Comparison of ENCODE assay signal across 8 mouse cellular contexts in the genomic region with DNA sequence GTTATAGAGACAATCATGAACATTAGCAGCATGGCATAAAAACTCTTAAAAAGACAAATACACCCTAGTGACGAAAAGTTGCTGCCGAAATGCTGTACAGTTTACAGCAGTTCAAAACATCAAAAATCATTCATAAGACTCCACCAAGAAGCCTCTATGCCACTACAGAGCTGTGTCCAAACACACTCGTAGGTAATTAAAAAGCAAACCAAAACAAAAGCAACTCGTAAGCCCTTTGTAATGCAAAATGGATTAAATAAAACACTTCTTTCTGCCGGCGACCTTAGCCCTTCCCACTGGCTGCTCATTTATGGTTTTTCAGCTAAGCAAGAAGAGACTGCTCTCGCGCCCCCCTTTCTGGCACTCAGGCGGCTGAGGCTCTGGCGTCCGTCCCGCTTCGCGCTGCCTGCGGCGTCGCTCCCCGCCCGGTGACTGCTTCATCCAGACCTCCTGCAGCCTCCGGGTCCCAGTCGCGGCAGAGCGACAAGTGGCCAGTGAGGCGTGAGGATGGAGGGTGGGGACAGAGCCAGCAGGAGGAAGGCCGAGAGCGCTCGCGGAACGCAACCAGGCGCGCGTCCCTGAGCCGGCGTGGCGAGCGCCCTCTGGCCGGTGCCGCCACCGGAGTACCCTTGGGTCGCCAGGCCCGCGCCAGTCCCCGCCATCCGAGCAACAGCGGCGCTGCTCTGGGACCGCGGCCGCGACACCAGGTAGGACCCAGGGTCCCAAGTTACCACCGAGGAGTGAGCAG. TPM values are rescaled to one million over a fixed set of nuclear protein-coding genes. Genes with fewer than 3 reads are reported as not detected.
A peak's percentile ranks its signal among the peaks of the same experiment; 100 is the strongest.
DNase-seq lines count a peak whose midpoint lies in the region; ATAC-seq lines count a peak whose summit lies in the region.

Prkcq (plus strand) TSS at position 355 of the 748 bp plus-strand sequence.

- H3K9me3 ChIP-seq in hindbrain, embryonic 13.5 days: no peaks in the 10 kb centered on the region

- no peaks in the 10 kb centered on the region for H3K36me3 ChIP-seq in hindbrain, embryonic 13.5 days

- H3K4me3 ChIP-seq in hindbrain, embryonic 13.5 days: peak within 1 kb of the TSS; percentile 59

- peak within 1 kb of the TSS; percentile 91 for H3K4me2 ChIP-seq in hindbrain, embryonic 13.5 days

- peak; percentile 56 for DNase-seq in T-cell, adult 2 months (ENCODE audit: low spot score)
- peak; percentile 78 to 87 for DNase-seq in cerebellum, postnatal 10 days
- peak; percentile 40 to 48 for DNase-seq in frontal cortex, postnatal 36 days (ENCODE audit: low spot score in 2 of 2)
- DNase-seq in layer of hippocampus, postnatal 36 days: peak; percentile 65
- peak; percentile 63 to 74 for DNase-seq in lung, postnatal 4 days
- DNase-seq in retina, postnatal 7 days (ENCODE audit: low read depth, low spot score): peak; percentile 13
- DNase-seq in urinary bladder, postnatal 14 days (ENCODE audit: low spot score): peak; percentile 50

- peaks cover 22% of the 10 kb centered on the region for H3K4me1 ChIP-seq in hindbrain, embryonic 13.5 days (replicated peaks)

- ATAC-seq in hindbrain, embryonic 13.5 days (ENCODE audit: low FRiP score): peak; percentile 90

- H3K27me3 ChIP-seq in hindbrain, embryonic 13.5 days: 0 out of 2 replicates have a peak, but pooled peaks cover 10% of the 10 kb centered on the region

- WGBS in hindbrain, embryonic 13.5 days: 3% methylated on average over 51 of the region's 51 CpGs

- H3K27ac ChIP-seq in hindbrain, embryonic 13.5 days: peak within 1 kb of the TSS; percentile 35; the same call in 1 of the 2 replicates

- peak within 1 kb of the TSS; percentile 78 for H3K9ac ChIP-seq in hindbrain, embryonic 13.5 days

RNA-seq across cellular contexts. Expression of gene Prkcq, which starts in this region (rescaled TPM):
- 6.6 and 7.2 TPM in 2 replicates for polyA plus RNA-seq in hindbrain, embryonic 13.5 days (2015; fragmentation: Nextera tagmentation; extraction: Ambion mirVana)
- 10 to 100 TPM; 11.1 to 11.2 TPM for total RNA-seq in layer of hippocampus, postnatal 36 days (2021)

Comparison
In these comparisons a context has a peak if more than half of its experiments do, and no peak if none do; other contexts are left out.
1. Peak in every context shown above with its lines: DNase-seq, ATAC-seq, H3K4me3 ChIP-seq and H3K27ac ChIP-seq.
2. DNase-seq: peak in every context shown above with its lines; median percentile 82 in cerebellum, postnatal 10 days; 68 in lung, postnatal 4 days; 65 in layer of hippocampus, postnatal 36 days; 56 in T-cell, adult 2 months; 50 in urinary bladder, postnatal 14 days; 44 in frontal cortex, postnatal 36 days; 13 in retina, postnatal 7 days.